Mouse (Mus musculus) lung, postnatal 10 days (tissue): ENCODE data around the gene Mccc1.
A peak's percentile ranks its signal among the peaks of the same experiment; 100 is the strongest.

Source experiments
- DNase-seq: peaks from one replicate; pipeline ENCODE4 v3.0.0; 2021

Mccc1 gene

GRCm38 (mm10) chr3:35963921-35964320, 36.6 kb downstream of the Mccc1 start:
- DNase-seq = no peak

GRCm38 (mm10) chr3:35963401-35963800, 37.1 kb downstream of the Mccc1 start:
- DNase-seq = no peak

GRCm38 (mm10) chr3:35962967-35963366, 37.5 kb downstream of the Mccc1 start:
- no peak for DNase-seq

- no peak for DNase-seq
These were observed 43.2 kb downstream of the Mccc1 start for GRCm38 (mm10) chr3:35957230-35957629.

- DNase-seq = no peak
These were observed 45.4 kb downstream of the Mccc1 start for GRCm38 (mm10) chr3:35954901-35955575.

GRCm38 (mm10) chr3:35953816-35954215, 46.7 kb downstream of the Mccc1 start:
- DNase-seq = no peak

GRCm38 (mm10) chr3:35953184-35953583, 47.3 kb downstream of the Mccc1 start:
- DNase-seq = no peak

GRCm38 (mm10) chr3:35948197-35948596, 52.3 kb downstream of the Mccc1 start:
- DNase-seq = no peak

GRCm38 (mm10) chr3:35940520-35941135, 59.9 kb downstream of the Mccc1 start:
- no peak for DNase-seq

- no peak for DNase-seq
These were observed 60.4 kb downstream of the Mccc1 start for GRCm38 (mm10) chr3:35940047-35940446.

GRCm38 (mm10) chr3:35937345-35937744, 63.1 kb downstream of the Mccc1 start, which contains the start of gene Dcun1d1:
TSS of gene Dcun1d1 (minus strand) at chr3:35937445.
- DNase-seq = no peak

- peak; percentile 57 for DNase-seq
These were observed 67.1 kb downstream of the Mccc1 start for GRCm38 (mm10) chr3:35933405-35933777.

GRCm38 (mm10) chr3:35932735-35933404, 67.6 kb downstream of the Mccc1 start:
- peak; percentile 85 for DNase-seq

GRCm38 (mm10) chr3:35931896-35932727, 68.4 kb downstream of the Mccc1 start:
- DNase-seq = peak; percentile 64

GRCm38 (mm10) chr3:35931359-35931758, 69.1 kb downstream of the Mccc1 start:
- DNase-seq = no peak

GRCm38 (mm10) chr3:35929831-35930230, 70.6 kb downstream of the Mccc1 start:
- no peak for DNase-seq

- DNase-seq = no peak
These were observed 71.1 kb downstream of the Mccc1 start for GRCm38 (mm10) chr3:35929406-35929805.

- no peak for DNase-seq
These were observed 74.6 kb downstream of the Mccc1 start for GRCm38 (mm10) chr3:35925852-35926251.

GRCm38 (mm10) chr3:35924007-35924406, 76.5 kb downstream of the Mccc1 start:
- DNase-seq = no peak

- DNase-seq = no peak
These were observed 77.0 kb downstream of the Mccc1 start for GRCm38 (mm10) chr3:35923495-35923894.

- no peak for DNase-seq
These were observed 78.0 kb downstream of the Mccc1 start for GRCm38 (mm10) chr3:35922522-35922921.

- DNase-seq = no peak
These were observed 82.2 kb downstream of the Mccc1 start for GRCm38 (mm10) chr3:35918229-35918628.
